Mouse (Mus musculus) left cerebral cortex, postnatal 25 days (tissue): ENCODE results near the gene Gm21708. TPM values are rescaled to one million over a fixed set of nuclear protein-coding genes. Genes with fewer than 3 reads are reported as not detected.
"Not testable (repeated sequence)": the region's sequence is repeated elsewhere in the genome, so short reads cannot be mapped to it uniquely, and the experiment has no call there.

Experiments used
- DNase-seq, 2 experiments: peaks; one replicate each; pipeline ENCODE4 v3.0.0; 2022; ENCODE audit warnings: low spot score in 2 of 2, mixed read lengths in 1 of 2
- intact Hi-C: fragments of 180-260 bp; cut with DNase I; formaldehyde crosslinking; loops from one replicate; pipeline ENCODE4 v1.15.1; 2025
- total RNA-seq, 2 experiments: library from RNA; stranded (reverse); gene quantifications; 2 replicates each; pipeline ENCODE4 v1.2.3; 2021

The Gm21708 gene
- not detected for total RNA-seq

DNA sequence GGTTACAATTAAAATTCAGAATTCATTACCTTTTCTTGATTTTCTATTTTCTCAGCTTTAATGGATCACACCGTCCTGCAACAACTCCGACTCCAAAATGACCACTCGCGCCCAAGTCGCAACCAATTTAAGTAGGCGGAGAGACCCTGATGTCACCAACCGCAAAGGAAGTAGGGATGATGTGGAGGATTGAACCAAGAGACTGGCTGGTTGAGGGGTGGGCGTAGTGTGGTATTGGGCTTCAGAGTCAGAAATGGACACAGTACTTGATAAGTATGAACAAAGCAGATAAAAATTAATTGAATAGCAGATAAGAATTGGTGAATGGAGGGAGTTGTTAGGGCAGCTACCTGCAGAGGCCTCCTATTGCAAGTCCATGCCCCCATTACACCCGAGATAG is at the start of gene Gm21708, which contains the start of gene Gm21704:
TSS of gene Gm21708 (minus strand) at position 101 of the 400 bp plus-strand sequence.
TSS of gene Gm21704 (minus strand) at position 101 of the 400 bp plus-strand sequence.
- DNase-seq, intact Hi-C loops: not testable (repeated sequence)

Other genes with a start within 250 kb of the Gm21708 start
- gene Gm21677, start 103.7 kb downstream of the Gm21708 start, total RNA-seq, result not detected
- not detected for gene Gm21693, start 64.8 kb downstream of the Gm21708 start, total RNA-seq
- gene Gm21704, start within 50 bp of the Gm21708 start, total RNA-seq, result not detected